Comparison of ENCODE assay signal across 8 mouse cellular contexts in the genomic region with DNA sequence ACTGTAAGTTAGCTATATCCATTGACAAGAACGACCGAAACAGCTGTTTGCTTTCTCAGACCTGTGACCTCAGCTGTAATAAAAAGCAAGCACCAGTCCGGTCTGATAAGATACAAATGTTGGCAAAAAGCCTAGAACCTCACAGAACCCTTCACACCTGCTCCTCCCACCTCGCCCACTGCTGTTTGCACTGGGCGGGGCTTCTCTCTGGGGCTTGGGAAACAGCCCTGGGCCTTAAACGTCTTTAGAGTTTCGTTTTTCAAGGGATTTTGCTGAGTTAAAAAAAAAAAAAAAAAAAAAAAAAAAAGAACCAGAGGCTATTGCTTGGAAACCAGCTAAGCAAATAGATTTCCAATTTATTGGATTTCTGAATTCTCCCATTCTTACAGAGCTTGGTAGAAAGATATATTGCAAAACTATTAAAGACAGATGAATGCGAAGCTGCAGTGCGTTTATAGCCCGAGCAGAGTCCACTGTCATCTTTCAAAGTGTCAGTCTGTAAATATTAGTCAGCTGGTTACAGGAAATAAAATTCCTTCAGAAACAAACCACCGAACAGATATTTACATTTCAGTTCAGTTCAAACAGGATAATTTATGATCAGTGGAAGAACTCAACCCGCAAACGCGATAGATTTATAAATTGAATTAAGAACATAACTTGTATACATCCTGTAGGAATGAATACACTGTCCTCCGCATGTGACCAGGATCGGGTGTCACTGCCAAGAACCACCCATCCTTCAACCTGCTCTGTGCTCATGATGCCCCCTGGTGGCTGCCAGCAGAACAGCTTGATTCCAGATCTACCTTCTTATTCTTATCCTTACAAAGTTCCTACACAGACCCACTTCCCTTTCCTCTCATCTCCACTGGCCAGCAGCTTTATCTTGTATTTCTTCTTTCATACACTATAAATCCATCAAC. TPM values are rescaled to one million over a fixed set of nuclear protein-coding genes. Genes with fewer than 3 reads are reported as not detected.
A peak's percentile ranks its signal among the peaks of the same experiment; 100 is the strongest.
DNase-seq lines count a peak whose midpoint lies in the region.

No protein-coding gene starts in this region.

- H3K36me3 ChIP-seq in megakaryocyte, embryonic 14.5 days (replicated peaks; ENCODE audit: low read length): no peaks in the 10 kb centered on the region

- no peaks in the 10 kb centered on the region for H3K27me3 ChIP-seq in megakaryocyte, embryonic 14.5 days (replicated peaks)

- DNase-seq in adrenal gland, adult (ENCODE audit: inconsistent age in 2 of 2, low spot score in 1 of 2): peak; percentile 87 to 95
- peak; percentile 88 for DNase-seq in embryo, embryonic 10.5 days (ENCODE audit: low spot score)
- DNase-seq in gastrocnemius, postnatal 10 days: peak; percentile 89
- DNase-seq in induced T-regulatory cell, adult 2 months (ENCODE audit: low read depth): peak; percentile 81
- DNase-seq in left cerebral cortex, adult 8-10 months (ENCODE audit: low spot score in 2 of 2): peak; percentile 68 to 77
- DNase-seq in right cerebral cortex, adult 2 months (ENCODE audit: low spot score in 2 of 2): peak; percentile 91 to 92
- peak; percentile 51 for DNase-seq in urinary bladder, postnatal 10 days (ENCODE audit: low spot score)

- H3K4me1 ChIP-seq in megakaryocyte, embryonic 14.5 days: peaks cover 3% of the 10 kb centered on the region; the same call in 1 of the 2 replicates

- H3K4me3 ChIP-seq in megakaryocyte, embryonic 14.5 days (replicated peaks): peak overlapping the region; percentile 84

- no peaks in the 10 kb centered on the region for H3K9me3 ChIP-seq in megakaryocyte, embryonic 14.5 days

RNA-seq across cellular contexts. Expression of a gene that starts 17.3 kb away (rescaled TPM):
- 1 to 10 TPM; 3.2 to 4.0 TPM for total RNA-seq in gastrocnemius, postnatal 10 days (2021)
- total RNA-seq in left cerebral cortex, adult 8-10 months (2022): 10 to 100 TPM; 13.4 to 18.7 (median 14.5) TPM
- not detected in 2 replicates for polyA plus RNA-seq in megakaryocyte, embryonic 14.5 days (2012; ENCODE audit: insufficient read depth, low replicate concordance)

RNA-seq across cellular contexts. Expression of a gene that starts 24.3 kb away (rescaled TPM):
- total RNA-seq in gastrocnemius, postnatal 10 days (2021): 10 to 100 TPM; 10.3 to 12.1 TPM
- total RNA-seq in left cerebral cortex, adult 8-10 months (2022): 10 to 100 TPM; 36.1 to 41.5 (median 38.2) TPM
- 15.7 and 33.1 TPM in 2 replicates for polyA plus RNA-seq in megakaryocyte, embryonic 14.5 days (2012; ENCODE audit: insufficient read depth, low replicate concordance)

RNA-seq across cellular contexts. Expression of a gene that starts 48.2 kb away (rescaled TPM):
- 10 to 100 TPM; 47.9 to 54.3 TPM for total RNA-seq in gastrocnemius, postnatal 10 days (2021)
- total RNA-seq in left cerebral cortex, adult 8-10 months (2022): 10 to 100 TPM; 45.9 to 47.0 (median 46.4) TPM
- 4.0 and 5.0 TPM in 2 replicates for polyA plus RNA-seq in megakaryocyte, embryonic 14.5 days (2012; ENCODE audit: insufficient read depth, low replicate concordance)

Comparison
In these comparisons a context has a peak if more than half of its experiments do, and no peak if none do; other contexts are left out.
1. Peak in every context shown above with its lines: DNase-seq and H3K4me3 ChIP-seq.